Mouse (Mus musculus) intestine, embryonic 15.5 days (tissue): Measurements from ENCODE around the gene Gm5460. TPM values are rescaled to one million over a fixed set of nuclear protein-coding genes. Genes with fewer than 3 reads are reported as not detected.

Source experiments
- ATAC-seq: fragments of 200-750 bp; cut with Nextera tagmentation; 2 replicates; pipeline ENCODE4 v1.8.0; 2017; ENCODE audit warnings: moderate TSS enrichment, moderate library complexity
- H3K27ac ChIP-seq: fragments of 300-500 bp; sonication (generic); 2 replicates; pipeline ENCODE4 v1.5.1; 2015; ENCODE audit warnings: mild to moderate bottlenecking, inconsistent platforms
- H3K27me3 ChIP-seq: fragments of 300-500 bp; sonication (generic); replicated peaks from 2 replicates; pipeline ENCODE4 v1.6.1; 2015; ENCODE audit warnings: inconsistent platforms
- H3K36me3 ChIP-seq: fragments of 300-500 bp; sonication (generic); 2 replicates; pipeline ENCODE4 v1.6.1; 2015; ENCODE audit warnings: inconsistent platforms
- H3K4me1 ChIP-seq: fragments of 300-500 bp; sonication (generic); replicated peaks from 2 replicates; pipeline ENCODE4 v1.6.1; 2015; ENCODE audit warnings: inconsistent platforms
- H3K4me2 ChIP-seq: fragments of 300-500 bp; sonication (generic); replicated peaks from 2 replicates; pipeline ENCODE4 v1.6.1; 2015; ENCODE audit warnings: mild to moderate bottlenecking, inconsistent platforms
- H3K4me3 ChIP-seq: fragments of 300-500 bp; sonication (generic); replicated peaks from 2 replicates; pipeline ENCODE4 v1.5.1; 2015; ENCODE audit warnings: inconsistent platforms
- H3K9ac ChIP-seq: fragments of 300-500 bp; sonication (generic); 2 replicates; pipeline ENCODE4 v1.6.1; 2015; ENCODE audit warnings: inconsistent platforms
- H3K9me3 ChIP-seq: fragments of 300-500 bp; sonication (generic); 2 replicates; pipeline ENCODE4 v1.6.1; 2016; ENCODE audit warnings: inconsistent platforms
- WGBS: fragments of 180-500 bp; shearing (Covaris S2); methylation state at CpG from one replicate; pipeline ENCODE4 v1.1.7; 2015; 5-methylcytosine and 5-hydroxymethylcytosine counted together
- polyA plus RNA-seq: library from polyadenylated mRNA; unstranded; fragments of >200 nt; fragmentation: Nextera tagmentation; extraction: Ambion mirVana; gene quantifications from 2 replicates; pipeline ENCODE4 v1.2.1, GENCODE M21; 2015

The Gm5460 gene
- polyA plus RNA-seq, 1 experiment from 2014 or later = not detected

- Histone ChIP-seq H3K9me3 (no peaks in the 10 kb centered on the region), H3K4me3 (no peak within 1 kb of the TSS)
Measured at GRCm38 (mm10) chr14:34015063-34015462, 1.5 kb upstream of the Gm5460 start, which contains the start of gene Gm30083. Gene Gm30083, minus strand, starts transcription at chr14:34015182.

GRCm38 (mm10) chr14:34016938-34017337, 380 bp downstream of the Gm5460 start:
- Histone ChIP-seq H3K9me3 (no peaks in the 10 kb centered on the region), H3K27ac (no peak overlapping the region), H3K36me3 (no peaks in the 10 kb centered on the region), H3K4me2 (no peak overlapping the region), H3K9ac (no peak overlapping the region), H3K27me3 (no peaks in the 10 kb centered on the region), H3K4me3 (no peak overlapping the region), H3K4me1 (no peaks in the 10 kb centered on the region)
- no peak for ATAC-seq
- 85% methylated on average over 2 of the region's 2 CpGs for WGBS

More at GRCm38 (mm10) chr14:34015063-34015462, 1.5 kb upstream of the Gm5460 start, which contains the start of gene Gm30083:
- ATAC-seq = no peak
- Histone ChIP-seq H3K4me1 (no peaks in the 10 kb centered on the region), H3K36me3 (no peaks in the 10 kb centered on the region), H3K27ac (no peak within 1 kb of the TSS), H3K9ac (no peak within 1 kb of the TSS), H3K4me2 (no peak within 1 kb of the TSS), H3K27me3 (no peaks in the 10 kb centered on the region)
- WGBS = 90% methylated on average over 3 of the region's 3 CpGs

GRCm38 (mm10) chr14:34026710-34027109, 10.2 kb downstream of the Gm5460 start:
- no peaks in the 10 kb centered on the region for H3K4me1 ChIP-seq
- H3K27me3 ChIP-seq = no peaks in the 10 kb centered on the region
- no peak overlapping the region for H3K4me3 ChIP-seq
- H3K36me3 ChIP-seq = no peaks in the 10 kb centered on the region
- no peak overlapping the region for H3K4me2 ChIP-seq
- H3K27ac ChIP-seq = no peak overlapping the region
- no peak for ATAC-seq
- 51% methylated on average over 2 of the region's 2 CpGs for WGBS
- H3K9me3 ChIP-seq = no peaks in the 10 kb centered on the region
- no peak overlapping the region for H3K9ac ChIP-seq

GRCm38 (mm10) chr14:34033841-34034610, 17.5 kb downstream of the Gm5460 start:
- WGBS = 84% methylated on average over 8 of the region's 8 CpGs
- no peak overlapping the region for H3K27ac ChIP-seq
- no peaks in the 10 kb centered on the region for H3K9me3 ChIP-seq
- H3K4me2 ChIP-seq = no peak overlapping the region
- H3K4me3 ChIP-seq = no peak overlapping the region
- no peak for ATAC-seq
- H3K27me3 ChIP-seq = no peaks in the 10 kb centered on the region
- H3K9ac ChIP-seq = no peak overlapping the region
- no peaks in the 10 kb centered on the region for H3K36me3 ChIP-seq
- H3K4me1 ChIP-seq = no peaks in the 10 kb centered on the region

GRCm38 (mm10) chr14:34041241-34041640, 24.7 kb downstream of the Gm5460 start:
- no peaks in the 10 kb centered on the region for H3K9me3 ChIP-seq
- ATAC-seq = no peak
- no peak overlapping the region for H3K9ac ChIP-seq
- H3K4me1 ChIP-seq = no peaks in the 10 kb centered on the region
- no peak overlapping the region for H3K4me3 ChIP-seq
- no peak overlapping the region for H3K4me2 ChIP-seq
- H3K27me3 ChIP-seq = no peaks in the 10 kb centered on the region
- H3K36me3 ChIP-seq = no peaks in the 10 kb centered on the region
- WGBS = 87% methylated on average over 4 of the region's 4 CpGs
- no peak overlapping the region for H3K27ac ChIP-seq

- ATAC-seq = no peak
- Histone ChIP-seq H3K9ac (no peak overlapping the region), H3K4me3 (no peak overlapping the region), H3K4me2 (no peak overlapping the region), H3K36me3 (no peaks in the 10 kb centered on the region), H3K4me1 (no peaks in the 10 kb centered on the region), H3K9me3 (no peaks in the 10 kb centered on the region), H3K27ac (no peak overlapping the region), H3K27me3 (no peaks in the 10 kb centered on the region)
- 51% methylated on average over 3 of the region's 3 CpGs for WGBS
Measured at GRCm38 (mm10) chr14:34043341-34043740, 26.8 kb downstream of the Gm5460 start.

GRCm38 (mm10) chr14:34050101-34050779, 33.7 kb downstream of the Gm5460 start:
- 70% methylated on average over 5 of the region's 5 CpGs for WGBS

GRCm38 (mm10) chr14:34052516-34052915, 36.0 kb downstream of the Gm5460 start, which contains the start of gene Antxrl:
Gene Antxrl, plus strand, starts transcription at chr14:34052707.
- ATAC-seq = no peak
- Histone ChIP-seq H3K4me2 (no peak within 1 kb of the TSS), H3K27me3 (no peaks in the 10 kb centered on the region), H3K4me1 (no peaks in the 10 kb centered on the region), H3K9ac (no peak within 1 kb of the TSS), H3K27ac (no peak within 1 kb of the TSS), H3K4me3 (no peak within 1 kb of the TSS), H3K9me3 (no peaks in the 10 kb centered on the region), H3K36me3 (no peaks in the 10 kb centered on the region)
- 90% methylated on average over 6 of the region's 6 CpGs for WGBS

More at GRCm38 (mm10) chr14:34050101-34050779, 33.7 kb downstream of the Gm5460 start:
- no peak overlapping the region for H3K4me2 ChIP-seq
- H3K27ac ChIP-seq = no peak overlapping the region
- no peaks in the 10 kb centered on the region for H3K36me3 ChIP-seq
- no peaks in the 10 kb centered on the region for H3K4me1 ChIP-seq
- no peak overlapping the region for H3K4me3 ChIP-seq
- no peak for ATAC-seq
- no peaks in the 10 kb centered on the region for H3K27me3 ChIP-seq
- no peaks in the 10 kb centered on the region for H3K9me3 ChIP-seq
- H3K9ac ChIP-seq = no peak overlapping the region

- 76% methylated on average over 6 of the region's 6 CpGs for WGBS
- Histone ChIP-seq H3K27ac (no peak overlapping the region), H3K27me3 (no peaks in the 10 kb centered on the region), H3K4me3 (no peak overlapping the region), H3K4me2 (no peak overlapping the region), H3K36me3 (no peaks in the 10 kb centered on the region), H3K9ac (no peak overlapping the region), H3K9me3 (no peaks in the 10 kb centered on the region), H3K4me1 (no peaks in the 10 kb centered on the region)
- no peak for ATAC-seq
Measured at GRCm38 (mm10) chr14:34071665-34072064, 55.1 kb downstream of the Gm5460 start.

GRCm38 (mm10) chr14:34075346-34075745, 58.8 kb downstream of the Gm5460 start:
- no peak for ATAC-seq
- 51% methylated on average over 4 of the region's 4 CpGs for WGBS
- H3K27ac ChIP-seq = no peak overlapping the region
- no peak overlapping the region for H3K9ac ChIP-seq
- no peak overlapping the region for H3K4me2 ChIP-seq
- no peak overlapping the region for H3K4me3 ChIP-seq
- H3K4me1 ChIP-seq = no peaks in the 10 kb centered on the region
- no peaks in the 10 kb centered on the region for H3K27me3 ChIP-seq
- no peaks in the 10 kb centered on the region for H3K9me3 ChIP-seq
- H3K36me3 ChIP-seq = no peaks in the 10 kb centered on the region

- 72% methylated on average over 5 of the region's 5 CpGs for WGBS
- H3K9ac ChIP-seq = no peak overlapping the region
Measured at GRCm38 (mm10) chr14:34077222-34077621, 60.7 kb downstream of the Gm5460 start.

GRCm38 (mm10) chr14:34078293-34078692, 61.7 kb downstream of the Gm5460 start:
- H3K4me1 ChIP-seq = no peaks in the 10 kb centered on the region
- no peak overlapping the region for H3K9ac ChIP-seq
- H3K27ac ChIP-seq = no peak overlapping the region
- WGBS = 61% methylated on average over 4 of the region's 4 CpGs
- H3K9me3 ChIP-seq = no peaks in the 10 kb centered on the region
- no peak overlapping the region for H3K4me3 ChIP-seq
- H3K4me2 ChIP-seq = no peak overlapping the region
- H3K27me3 ChIP-seq = no peaks in the 10 kb centered on the region
- H3K36me3 ChIP-seq = no peaks in the 10 kb centered on the region
- ATAC-seq = no peak

More at GRCm38 (mm10) chr14:34077222-34077621, 60.7 kb downstream of the Gm5460 start:
- H3K9me3 ChIP-seq = no peaks in the 10 kb centered on the region
- no peaks in the 10 kb centered on the region for H3K27me3 ChIP-seq
- no peak overlapping the region for H3K27ac ChIP-seq
- no peak overlapping the region for H3K4me3 ChIP-seq
- no peaks in the 10 kb centered on the region for H3K4me1 ChIP-seq
- no peaks in the 10 kb centered on the region for H3K36me3 ChIP-seq
- ATAC-seq = no peak
- no peak overlapping the region for H3K4me2 ChIP-seq
